Mouse (Mus musculus): Measurements from ENCODE around the gene Erc1.
"Not testable (repeated sequence)": the region's sequence is repeated elsewhere in the genome, so short reads cannot be mapped to it uniquely, and the experiment has no call there.

Erc1 gene

DNA sequence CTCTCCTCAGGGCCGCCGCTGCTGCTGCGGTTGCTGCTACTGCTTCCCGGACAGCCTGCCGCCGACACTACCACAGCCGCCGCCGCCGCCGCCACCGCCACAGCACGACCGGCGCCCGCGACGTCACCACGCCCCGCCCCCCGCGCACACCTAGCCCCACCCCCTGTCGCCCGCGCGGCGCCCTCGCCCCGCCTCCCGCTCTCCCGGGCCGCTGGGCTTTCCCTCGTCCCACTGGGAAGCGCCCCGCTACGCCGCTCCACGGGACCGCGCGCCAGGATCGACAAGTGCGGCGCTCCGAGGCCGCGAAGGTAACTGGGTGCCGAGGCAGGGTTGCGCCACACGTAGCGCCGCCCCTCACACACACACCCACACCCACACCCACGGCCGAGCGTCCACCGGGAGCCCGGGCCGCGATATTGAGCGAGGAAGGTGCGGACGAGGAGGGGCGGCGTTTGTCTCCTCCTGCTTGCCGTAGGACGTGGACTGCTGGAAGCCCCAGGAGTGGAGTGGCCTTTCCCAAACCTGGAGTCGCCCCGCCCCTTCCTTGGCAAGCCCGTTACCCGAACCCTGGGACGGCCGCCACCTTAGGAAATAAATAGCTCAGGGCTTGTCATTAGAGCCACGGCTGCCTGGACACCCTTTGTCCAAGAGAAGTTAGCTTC, at the start of gene Erc1:
Gene Erc1, minus strand, starts transcription at position 134 of the 662 bp plus-strand sequence.
- DNase-seq = peak; percentile 97

DNA sequence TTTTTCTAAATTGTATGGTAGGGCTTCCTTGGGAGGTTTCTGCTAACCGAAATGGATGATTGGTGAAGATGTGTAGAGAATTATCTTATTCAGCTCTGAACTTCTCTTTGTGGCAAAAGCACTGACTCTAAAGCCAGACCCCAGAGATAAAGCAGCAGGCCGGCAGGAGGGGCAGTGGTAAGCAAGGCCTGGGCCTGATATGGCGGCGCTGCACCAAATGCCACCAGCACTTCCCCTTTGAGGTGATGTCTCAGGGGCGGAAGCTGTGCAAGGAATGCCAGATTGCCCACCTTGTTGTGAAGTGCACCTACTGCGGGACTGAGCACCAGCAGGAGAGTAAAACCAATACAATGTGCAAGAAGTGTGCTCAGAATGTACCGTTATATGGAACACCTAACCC, 44.7 kb upstream of the Erc1 start:
- no peak for DNase-seq

DNA sequence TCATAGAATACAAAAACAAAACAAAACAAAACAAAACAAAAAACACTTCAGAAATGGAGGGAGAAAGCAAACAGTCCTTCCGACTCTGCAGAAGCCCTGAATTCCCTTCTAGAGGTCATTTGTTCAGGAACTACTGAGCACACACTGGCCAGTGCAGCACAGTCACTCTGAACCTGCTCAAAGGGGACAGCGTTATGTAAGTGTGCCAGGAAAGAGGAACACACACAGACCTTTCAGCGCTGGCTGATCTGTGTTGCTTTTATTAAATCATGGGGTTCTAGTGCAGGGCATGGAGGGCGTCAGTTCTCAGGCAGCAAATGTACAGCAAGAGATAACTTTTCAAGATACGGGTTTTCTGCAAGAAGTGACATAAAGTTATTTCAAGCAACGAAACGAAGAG, 35.2 kb upstream of the Erc1 start:
- DNase-seq = no peak

DNA sequence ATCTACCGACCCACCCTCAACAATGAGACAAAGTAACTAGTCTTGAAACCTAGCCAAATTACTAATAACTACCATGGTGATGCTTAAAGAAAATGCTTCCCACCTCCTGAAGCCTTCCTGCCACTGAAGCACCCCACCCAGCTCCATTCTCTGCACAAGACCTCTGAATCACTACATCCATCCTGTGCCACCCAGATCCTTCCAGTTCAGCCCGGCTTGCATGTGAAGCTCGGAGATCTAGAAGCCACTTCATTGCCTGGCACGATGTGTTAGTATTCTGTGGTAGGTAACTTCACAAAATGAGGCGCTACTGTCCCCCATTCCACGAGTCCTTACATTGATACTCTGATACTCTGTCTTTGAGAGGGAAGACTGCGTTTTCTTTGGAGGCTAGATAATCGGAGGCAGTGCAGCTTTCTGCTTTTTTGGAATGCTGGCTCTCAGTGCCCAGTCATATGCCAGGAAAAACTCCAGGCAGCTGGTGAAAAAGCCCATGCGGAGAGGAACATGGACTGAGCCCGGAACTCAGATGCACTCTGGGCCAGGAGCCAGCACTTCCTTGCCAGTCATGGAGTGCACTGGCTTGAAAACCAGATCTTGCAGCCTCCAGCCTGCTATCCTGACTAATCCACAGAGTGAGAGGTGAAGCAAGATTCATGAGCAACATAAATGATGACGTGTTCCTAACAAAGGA, 16.5 kb upstream of the Erc1 start:
- DNase-seq = peak; percentile 65

DNA sequence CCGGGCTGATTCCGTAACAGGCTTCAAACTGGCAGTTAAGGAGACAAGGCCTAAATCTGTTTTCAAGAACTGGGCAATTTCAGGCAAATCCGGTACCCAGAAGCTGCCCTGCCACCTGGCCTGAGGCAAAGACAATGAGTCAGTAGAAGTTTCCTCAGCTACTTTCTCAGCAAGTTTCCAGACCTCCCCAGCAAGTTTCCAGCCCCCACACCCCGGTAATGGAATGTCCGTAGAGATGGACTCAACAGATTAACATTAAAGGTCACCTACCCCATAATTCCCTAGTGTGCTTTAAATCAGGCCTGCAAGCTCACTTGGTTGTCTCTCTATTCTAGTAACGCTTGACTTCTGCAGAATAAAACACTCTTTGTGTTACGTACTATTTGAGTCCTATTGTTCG, 13.6 kb upstream of the Erc1 start:
- no peak for DNase-seq

DNA sequence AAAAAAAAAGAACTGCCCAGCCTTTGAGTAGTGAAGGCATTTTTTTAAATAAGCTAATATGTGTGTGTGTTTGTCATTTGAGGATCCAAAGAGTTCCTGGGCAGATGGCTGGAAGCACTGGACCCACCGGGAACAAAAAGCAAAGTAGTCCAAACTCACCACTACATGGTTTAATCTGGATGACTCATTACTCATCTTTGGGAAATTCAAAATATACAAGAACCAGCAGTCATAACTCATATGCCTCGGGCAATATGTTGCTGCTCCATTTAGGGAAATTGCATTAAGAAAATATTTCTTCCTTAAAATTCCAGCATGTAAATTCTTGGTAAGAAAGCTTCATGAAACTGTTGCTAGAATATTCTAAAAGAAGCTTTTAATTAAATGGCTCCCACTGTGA, 12.3 kb upstream of the Erc1 start:
- DNase-seq = no peak

DNA sequence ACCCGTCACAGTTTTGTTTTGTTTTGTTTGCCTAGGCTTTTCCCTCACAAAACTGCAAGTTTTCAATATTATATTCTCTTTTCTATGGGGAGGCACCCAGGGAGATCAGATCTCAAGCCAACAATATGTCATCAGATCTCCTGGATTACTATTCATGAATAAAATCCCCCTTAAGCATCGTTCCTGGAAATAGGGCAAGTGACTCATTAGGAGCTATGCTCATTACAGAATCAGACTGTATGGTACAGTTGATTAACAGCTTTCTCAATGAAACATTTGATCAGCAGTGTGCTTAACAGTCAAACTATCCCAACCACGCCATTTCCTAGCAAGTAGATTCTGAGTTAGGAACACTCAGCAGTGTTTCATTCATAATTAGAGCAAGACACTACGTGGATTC, 7.5 kb upstream of the Erc1 start:
- DNase-seq = no peak

DNA sequence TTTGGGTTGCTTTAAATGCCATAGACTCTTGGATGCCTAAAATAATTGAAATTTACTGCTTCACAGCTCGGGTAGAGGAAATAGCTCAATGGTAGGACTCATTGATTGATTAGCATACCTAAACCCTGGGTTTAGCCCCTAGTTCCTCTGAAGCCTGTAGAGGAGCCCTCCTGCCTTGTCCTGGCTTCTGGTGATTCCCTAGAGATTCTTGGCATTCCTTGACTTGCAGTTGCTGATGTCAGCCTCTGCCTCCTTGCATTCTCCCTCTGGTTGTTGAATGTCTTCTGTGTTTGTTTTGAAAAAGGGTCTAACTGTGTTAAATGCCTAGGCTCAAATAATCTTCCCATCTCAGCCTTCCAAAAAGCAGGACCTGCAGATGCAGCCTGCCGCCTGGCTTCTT, 6.2 kb upstream of the Erc1 start:
- DNase-seq = no peak

DNA sequence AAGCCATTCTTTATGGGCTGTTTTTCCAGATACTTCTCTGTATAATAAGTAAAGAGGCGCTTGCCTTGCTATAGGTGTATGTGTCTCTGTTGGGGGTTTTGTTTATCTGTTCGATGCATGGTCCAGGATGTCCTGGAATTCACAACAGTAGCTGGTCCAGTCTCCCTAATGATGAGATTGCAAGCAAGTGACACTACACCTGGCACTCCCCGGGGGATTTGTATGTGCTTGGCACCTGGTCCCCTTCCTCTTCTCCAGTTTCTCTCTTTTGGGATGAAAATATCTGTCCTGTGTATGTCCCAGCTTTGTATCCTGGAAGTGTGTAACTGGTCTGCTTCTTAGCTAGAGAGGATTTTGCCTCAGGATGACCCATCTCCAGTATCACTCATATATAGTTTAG, 1.9 kb upstream of the Erc1 start:
- DNase-seq = no peak

DNA sequence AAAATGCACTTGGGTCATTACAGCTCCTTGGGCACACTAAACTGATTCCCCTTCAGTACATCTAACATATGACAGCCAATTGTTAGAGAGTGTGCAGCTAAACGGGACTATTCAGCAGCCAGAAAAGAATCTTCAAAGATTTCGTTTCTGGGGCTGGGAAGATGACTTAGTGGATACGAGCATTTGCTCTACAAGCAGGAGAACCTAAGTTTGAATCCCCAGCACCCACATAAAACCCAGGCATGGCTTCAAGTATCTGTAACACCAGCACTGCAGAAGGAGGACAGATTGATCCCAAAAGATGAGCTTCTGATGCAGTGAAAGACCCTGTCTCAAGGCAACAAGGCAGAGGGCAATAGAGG, 1.4 kb upstream of the Erc1 start:
- no peak for DNase-seq

DNA sequence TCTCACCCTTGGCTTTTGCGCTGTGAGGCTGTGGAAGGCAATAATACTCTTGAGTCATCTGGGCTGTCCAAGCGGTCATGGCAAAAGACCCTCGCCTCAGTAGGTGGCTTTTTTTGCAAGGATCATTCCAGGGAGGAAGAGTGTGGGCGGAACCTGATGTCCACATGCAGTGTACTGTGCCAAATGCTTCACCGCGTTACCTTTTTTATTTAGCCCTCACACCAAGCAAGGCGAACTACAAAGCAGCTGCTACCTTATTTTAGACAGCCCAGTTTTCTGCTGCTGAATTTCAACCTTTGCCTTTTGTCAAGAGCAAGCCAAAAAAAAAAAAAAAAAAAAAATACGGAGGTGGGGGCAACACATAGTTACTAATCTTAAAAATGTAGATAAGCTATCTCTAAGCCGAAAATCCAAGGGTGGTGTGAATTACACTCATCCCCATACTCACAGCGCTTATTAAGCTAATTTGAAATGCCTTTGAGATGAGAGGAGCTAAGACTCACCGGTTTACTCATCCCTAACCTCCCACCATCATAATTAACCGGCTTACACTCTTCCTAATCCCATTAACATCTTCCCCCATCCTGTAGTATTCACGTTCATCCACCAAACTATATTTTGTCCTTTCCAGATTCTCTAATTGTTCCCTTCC, 855 bp upstream of the Erc1 start:
- no peak for DNase-seq

DNA sequence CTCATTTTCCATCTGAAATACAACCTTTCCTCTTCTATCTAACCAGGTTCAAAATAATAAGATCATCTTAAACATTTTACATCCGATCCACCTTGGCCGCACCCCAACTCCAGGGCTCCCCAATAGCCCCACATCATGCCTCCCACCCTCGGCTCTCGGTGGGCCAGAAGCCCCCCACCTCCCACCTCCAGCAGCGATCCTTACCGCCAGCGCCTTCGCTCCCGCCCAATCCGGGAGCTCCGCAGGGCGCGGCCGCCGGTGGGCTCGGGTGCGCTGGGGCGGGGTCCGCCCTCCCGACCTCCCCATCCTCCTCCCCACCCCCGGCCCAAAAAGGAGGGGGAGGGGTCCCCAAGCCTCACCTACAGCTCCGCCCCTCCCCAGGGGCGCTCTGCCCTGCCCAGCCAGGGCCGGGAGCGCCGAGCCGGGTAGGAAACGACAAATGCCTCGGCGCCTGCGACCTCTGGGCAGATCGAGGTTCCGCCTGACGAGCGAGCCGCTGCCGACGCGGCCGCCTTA, 391 bp downstream of the Erc1 start:
- DNase-seq = no peak

DNA sequence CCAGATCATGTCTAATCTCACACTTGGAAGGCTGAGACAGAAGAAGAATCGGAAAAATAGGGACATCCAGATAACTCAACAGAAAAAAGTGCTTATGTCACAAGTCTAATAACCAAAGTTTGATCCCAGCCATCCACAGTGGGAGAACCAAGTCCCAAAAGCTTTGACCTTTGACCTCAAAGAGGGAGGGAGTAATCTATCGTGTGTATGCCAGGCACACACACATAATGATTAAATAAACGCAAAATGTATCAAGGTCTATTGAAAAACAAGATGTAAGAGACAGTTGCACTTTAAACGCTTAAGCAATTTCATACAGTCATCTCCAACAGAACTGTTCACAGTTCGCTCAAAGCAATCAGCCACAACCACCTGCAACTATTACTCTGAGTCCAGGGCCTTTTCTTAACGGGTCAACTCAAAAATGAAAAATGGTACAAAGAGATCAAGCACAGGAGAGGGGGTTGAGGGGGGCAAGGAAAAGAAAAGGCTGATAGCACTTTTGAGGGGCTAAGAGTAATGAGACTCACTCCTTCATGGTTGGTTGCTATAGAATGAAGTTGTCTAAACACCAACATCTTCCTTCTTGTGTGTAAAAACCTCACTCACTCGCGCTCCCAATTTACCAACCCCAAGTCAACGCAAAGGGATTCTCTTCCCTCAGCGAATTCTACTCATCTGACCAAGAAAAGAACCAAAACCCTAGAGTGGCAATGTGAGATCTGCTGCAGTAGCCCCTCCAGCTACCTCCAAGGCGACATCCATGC, 1.0 kb downstream of the Erc1 start:
- no peak for DNase-seq

DNA sequence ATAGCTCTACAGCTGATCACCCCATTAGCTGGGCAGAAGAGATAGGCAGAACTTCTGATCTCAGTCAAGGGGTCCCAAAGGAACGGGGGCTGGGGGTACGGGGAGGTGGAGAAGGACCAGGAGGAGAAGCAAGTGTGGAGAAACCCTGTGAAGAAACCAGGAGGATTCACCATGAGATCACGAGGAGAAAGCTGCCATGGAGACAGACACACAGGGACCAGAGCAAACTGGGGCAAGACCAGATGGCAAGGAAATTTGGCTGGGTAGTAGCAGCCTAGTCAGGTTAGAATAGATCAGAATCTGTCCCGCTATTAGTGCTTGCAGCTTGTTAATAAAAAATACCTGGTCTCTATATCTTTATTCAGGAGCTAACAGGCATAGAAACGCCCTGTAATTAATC, 18.0 kb downstream of the Erc1 start:
- DNase-seq = no peak

DNA sequence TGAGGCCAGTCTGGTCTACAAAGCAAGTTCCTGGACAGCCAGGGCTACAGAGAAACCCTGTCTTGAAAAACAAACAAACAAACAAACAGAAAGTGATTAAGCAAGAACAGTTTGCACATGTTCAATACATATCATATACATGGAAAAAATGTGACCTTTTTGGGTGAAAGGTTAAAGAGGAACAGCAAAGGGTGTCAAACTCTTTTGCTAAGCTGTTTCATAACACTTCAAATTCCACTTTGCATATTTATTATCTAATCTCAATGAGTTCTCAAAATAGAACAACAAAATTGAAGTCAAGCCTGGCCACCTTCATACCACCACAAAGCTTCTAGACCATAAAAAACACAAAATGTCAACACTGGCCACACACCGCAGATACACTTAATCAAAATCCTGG, 19.8 kb downstream of the Erc1 start:
- DNase-seq = no peak

DNA sequence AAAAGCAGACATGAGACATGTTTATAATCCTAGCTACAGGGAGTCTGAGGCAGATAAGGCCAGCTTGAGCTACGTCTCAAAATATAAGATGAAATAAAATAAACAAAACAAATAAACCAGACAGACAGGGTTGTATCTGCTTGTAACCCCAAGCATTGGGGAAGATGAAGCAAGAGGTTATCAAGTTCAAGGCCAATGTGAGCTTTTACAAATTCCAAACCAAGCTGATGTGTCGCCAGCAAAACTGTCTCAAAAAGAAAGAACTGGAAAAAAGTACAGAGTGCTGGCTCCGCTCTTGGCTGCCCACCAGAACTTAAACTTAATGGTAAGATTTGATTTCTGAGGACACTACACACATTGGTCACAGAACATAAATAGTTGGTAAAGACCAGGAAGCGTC, 21.3 kb downstream of the Erc1 start:
- DNase-seq = no peak

DNA sequence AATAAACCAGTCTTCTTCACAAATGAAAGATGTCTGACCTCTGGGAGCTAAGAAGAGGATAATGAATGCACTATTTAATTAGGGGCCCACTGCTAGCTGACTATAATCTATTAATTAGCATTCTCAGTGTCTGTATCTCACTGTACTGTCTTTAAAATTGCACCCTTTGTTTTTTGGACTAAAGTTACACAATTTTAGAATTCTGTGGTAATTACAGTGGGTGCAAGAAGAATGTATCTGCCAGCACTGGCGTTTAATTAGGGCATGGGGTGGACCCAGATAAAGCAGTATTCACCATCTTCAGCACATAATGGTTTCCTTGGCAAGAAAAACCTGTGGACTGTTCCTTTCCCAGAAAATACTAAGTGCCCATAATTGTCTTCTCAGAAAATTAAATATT, 25.8 kb downstream of the Erc1 start:
- no peak for DNase-seq

DNA sequence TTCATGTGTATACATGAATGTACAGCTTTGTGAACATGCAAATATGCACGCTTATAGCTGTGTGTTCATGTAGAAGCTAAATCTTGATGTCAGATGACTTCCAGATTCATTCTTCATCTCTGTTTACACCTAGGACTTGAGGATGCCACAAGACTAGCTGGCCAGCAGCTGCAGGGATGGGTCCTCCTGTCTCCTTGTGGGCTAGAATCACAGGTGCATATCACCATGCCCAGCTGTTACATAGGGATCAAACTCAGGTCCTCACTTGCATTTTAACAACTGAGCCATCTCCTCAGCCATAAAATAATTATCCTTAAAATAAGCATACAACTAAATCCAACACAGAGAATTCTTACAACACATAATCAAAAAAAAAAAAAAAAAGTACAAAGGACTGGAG, 26.8 kb downstream of the Erc1 start:
- DNase-seq = no peak

DNA sequence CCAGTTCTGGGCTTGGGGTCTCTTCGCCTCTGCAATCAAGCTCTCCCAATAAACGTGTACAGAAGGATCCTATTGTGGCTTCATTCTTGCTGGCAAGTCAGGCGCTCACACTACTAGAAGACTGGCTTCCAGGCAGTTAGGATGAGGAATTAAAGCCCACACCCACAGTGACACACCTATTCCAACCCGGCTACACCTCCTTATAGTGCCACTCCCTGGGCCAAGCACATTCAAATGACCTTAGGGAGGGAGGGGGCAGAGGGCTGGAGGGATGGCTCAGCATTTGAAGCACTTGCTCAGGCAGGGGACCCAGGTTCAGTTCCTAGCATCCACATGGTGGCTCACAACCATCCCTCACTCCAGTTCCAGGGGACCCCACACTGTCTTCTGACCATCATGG, 29.4 kb downstream of the Erc1 start:
- DNase-seq = no peak

DNA sequence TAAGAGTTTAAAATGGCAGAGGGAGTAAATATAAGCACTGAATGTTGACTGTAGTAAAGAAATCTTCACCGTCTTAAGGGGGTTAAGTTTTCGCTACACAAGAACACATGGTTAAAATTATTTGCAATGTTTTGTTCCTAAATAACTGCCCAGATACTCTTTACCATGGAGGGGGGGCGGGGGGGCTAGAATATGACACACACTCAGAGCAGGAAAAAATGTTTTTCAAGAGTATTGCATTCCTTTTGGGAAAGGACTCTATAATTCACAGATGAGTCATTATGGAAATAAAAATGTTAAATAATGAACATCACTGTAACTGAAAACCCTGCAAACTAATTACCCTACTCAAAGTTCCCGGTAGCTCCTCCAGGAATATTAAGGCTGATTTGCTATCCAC, 32.5 kb downstream of the Erc1 start:
- DNase-seq = no peak

DNA sequence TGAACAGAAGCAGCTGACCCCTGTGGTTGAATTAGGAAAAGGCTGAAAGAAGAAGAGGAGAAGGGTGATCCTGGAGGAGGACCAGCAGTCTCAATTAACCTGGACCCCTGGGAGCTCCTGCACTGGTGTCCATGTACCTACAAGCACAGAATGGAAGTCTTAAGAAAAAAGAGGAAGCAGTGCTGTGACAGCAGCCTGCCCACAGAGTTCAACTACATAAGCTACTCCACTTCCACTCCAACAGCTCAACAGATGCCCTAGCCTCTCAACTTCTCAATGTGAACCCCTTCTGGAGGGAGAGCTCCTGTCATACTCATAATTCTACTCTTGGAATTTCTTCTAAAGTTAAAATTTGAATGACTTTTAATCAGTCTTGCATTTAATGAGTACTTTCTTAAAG, 34.9 kb downstream of the Erc1 start:
- not testable (repeated sequence) for DNase-seq

DNA sequence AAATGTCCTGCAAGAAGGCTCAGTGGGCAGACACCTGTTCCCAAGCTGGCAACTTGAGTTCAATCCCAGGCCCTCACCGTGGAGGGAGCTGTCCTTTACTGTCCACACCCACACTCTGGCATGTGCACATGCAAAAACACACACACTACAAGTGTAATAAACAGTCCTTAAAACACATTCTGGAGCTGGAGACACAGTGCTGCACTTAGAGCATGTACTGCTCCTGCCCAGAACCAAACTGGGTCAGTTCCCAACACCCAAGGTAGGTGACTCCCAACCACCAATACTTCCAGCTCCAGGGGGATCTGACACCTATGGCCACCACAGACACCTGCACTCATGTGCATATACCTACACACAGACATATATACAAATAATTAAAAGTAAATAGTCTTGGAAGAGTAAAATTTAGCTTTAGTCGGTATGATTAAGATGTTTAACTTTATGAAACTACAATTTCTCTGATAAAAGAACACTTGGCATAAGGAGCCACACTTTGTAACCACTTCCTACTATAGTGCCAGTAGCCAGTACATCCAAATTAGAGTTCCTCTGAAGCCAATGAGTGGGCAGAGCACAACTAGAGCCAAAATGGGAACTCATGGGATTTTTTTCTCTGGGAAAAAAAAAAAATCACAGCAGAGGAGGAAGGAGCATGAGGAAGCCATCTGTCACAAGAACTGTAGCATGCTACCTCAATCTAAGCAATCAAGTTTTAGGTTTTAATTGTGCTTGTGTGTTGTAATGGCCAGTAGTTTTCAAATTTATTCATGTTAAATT, 39.1 kb downstream of the Erc1 start:
- DNase-seq = no peak

DNA sequence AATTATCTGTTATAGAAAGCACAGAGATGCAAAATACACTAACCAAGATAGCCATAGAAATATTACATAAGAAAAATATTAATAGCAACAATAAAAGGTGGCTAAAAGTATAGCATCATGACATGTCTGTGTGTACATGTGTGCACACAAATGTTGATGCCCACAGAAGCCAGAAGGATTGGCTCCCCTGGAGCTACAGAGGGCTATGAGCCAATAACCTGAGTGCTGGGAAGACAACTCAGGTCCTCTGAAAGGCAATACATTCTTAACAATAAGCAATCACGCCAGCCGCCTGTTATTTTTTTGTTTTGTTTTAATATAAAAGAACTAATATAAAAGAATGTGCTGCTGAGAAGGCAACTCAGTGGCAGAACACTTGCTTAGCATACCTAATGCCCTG, 44.7 kb downstream of the Erc1 start:
- DNase-seq = no peak

All from kidney, adult 18-20 months (tissue).